Mouse (Mus musculus) testis, adult 2 months (tissue): Measurements from ENCODE around the gene Ppargc1a. TPM values are rescaled to one million over a fixed set of nuclear protein-coding genes. Genes with fewer than 3 reads are reported as not detected.

Source experiments
- H3K27ac ChIP-seq: fragments of 200-500 bp; 2 replicates; pipeline ENCODE4 v1.5.1; 2012; ENCODE audit warnings: low read depth, low read length; ENCODE audit not compliant: control insufficient read depth, insufficient read depth
- H3K27me3 ChIP-seq: fragments of 200-500 bp; 2 replicates; pipeline ENCODE4 v1.6.1; 2012; ENCODE audit warnings: mild to moderate bottlenecking, low read length, moderate library complexity; ENCODE audit not compliant: control insufficient read depth, insufficient read depth
- H3K36me3 ChIP-seq: fragments of 200-500 bp; 2 replicates; pipeline ENCODE4 v1.6.1; 2012; ENCODE audit warnings: mild to moderate bottlenecking, low read length; ENCODE audit not compliant: control insufficient read depth, insufficient read depth
- H3K4me1 ChIP-seq: fragments of 200-500 bp; 2 replicates; pipeline ENCODE4 v1.6.1; 2012; ENCODE audit warnings: low read length; ENCODE audit not compliant: control insufficient read depth, insufficient read depth
- H3K4me3 ChIP-seq: fragments of 200-500 bp; 2 replicates; pipeline ENCODE4 v1.5.1; 2012; ENCODE audit warnings: low read depth, mild to moderate bottlenecking, low read length, moderate library complexity, mixed read lengths; ENCODE audit not compliant: control insufficient read depth
- CTCF ChIP-seq: fragments of 200-500 bp; IDR thresholded peaks from 2 replicates; pipeline ENCODE4 v1.5.1; 2012; ENCODE audit warnings: low read depth, mild to moderate bottlenecking, inconsistent platforms, low read length, moderate library complexity; ENCODE audit not compliant: control insufficient read depth, insufficient read depth, insufficient replicate concordance
- POLR2A ChIP-seq: fragments of 200-500 bp; IDR thresholded peaks from 2 replicates; pipeline ENCODE4 v1.6.1; 2012; ENCODE audit warnings: low read depth, mild to moderate bottlenecking, inconsistent platforms, low read length, moderate library complexity; ENCODE audit not compliant: control insufficient read depth
- polyA plus RNA-seq: library from polyadenylated mRNA; depleted of rRNA; stranded (reverse); fragments of >200 nt; gene quantifications from 2 replicates; pipeline ENCODE4 v1.2.3, GENCODE M21; 2012

Gene Ppargc1a
- polyA plus RNA-seq, 1 experiment = 0.89 TPM

GRCm38 (mm10) chr5:51446299-51447090, 121.0 kb downstream of the Ppargc1a start:
- H3K27me3 ChIP-seq = no peaks in the 10 kb centered on the region
- TF ChIP-seq POLR2A (no peak), CTCF (no peak)
- no peak overlapping the region for H3K4me3 ChIP-seq
- no peak overlapping the region for H3K27ac ChIP-seq
- no peaks in the 10 kb centered on the region for H3K4me1 ChIP-seq
- no peaks in the 10 kb centered on the region for H3K36me3 ChIP-seq

- TF ChIP-seq POLR2A (no peak), CTCF (no peak)
- H3K27ac ChIP-seq = no peak overlapping the region
- no peaks in the 10 kb centered on the region for H3K36me3 ChIP-seq
- no peaks in the 10 kb centered on the region for H3K4me1 ChIP-seq
- H3K27me3 ChIP-seq = no peaks in the 10 kb centered on the region
- H3K4me3 ChIP-seq = no peak overlapping the region
Measured at GRCm38 (mm10) chr5:51445726-51446125, 121.8 kb downstream of the Ppargc1a start.

- H3K4me1 ChIP-seq = no peaks in the 10 kb centered on the region
- TF ChIP-seq CTCF (no peak), POLR2A (no peak)
- no peak overlapping the region for H3K27ac ChIP-seq
- H3K27me3 ChIP-seq = no peaks in the 10 kb centered on the region
- H3K36me3 ChIP-seq = no peaks in the 10 kb centered on the region
- peak overlapping the region; percentile 45 for H3K4me3 ChIP-seq
Measured at GRCm38 (mm10) chr5:51439773-51440172, 127.8 kb downstream of the Ppargc1a start.

GRCm38 (mm10) chr5:51433905-51434304, 133.6 kb downstream of the Ppargc1a start:
- Histone ChIP-seq H3K36me3 (no peaks in the 10 kb centered on the region), H3K27me3 (no peaks in the 10 kb centered on the region), H3K4me3 (no peak overlapping the region), H3K4me1 (no peaks in the 10 kb centered on the region), H3K27ac (no peak overlapping the region)
- TF ChIP-seq POLR2A (no peak), CTCF (no peak)

GRCm38 (mm10) chr5:51432532-51432931, 135.0 kb downstream of the Ppargc1a start:
- no peaks in the 10 kb centered on the region for H3K4me1 ChIP-seq
- TF ChIP-seq CTCF (no peak), POLR2A (no peak)

GRCm38 (mm10) chr5:51432031-51432430, 135.5 kb downstream of the Ppargc1a start:
- no peak for TF ChIP-seq POLR2A
- no peak for TF ChIP-seq CTCF
- no peaks in the 10 kb centered on the region for H3K36me3 ChIP-seq
- H3K27ac ChIP-seq = no peak overlapping the region
- no peaks in the 10 kb centered on the region for H3K27me3 ChIP-seq
- no peaks in the 10 kb centered on the region for H3K4me1 ChIP-seq
- no peak overlapping the region for H3K4me3 ChIP-seq

More at GRCm38 (mm10) chr5:51432532-51432931, 135.0 kb downstream of the Ppargc1a start:
- Histone ChIP-seq H3K27me3 (no peaks in the 10 kb centered on the region), H3K27ac (no peak overlapping the region), H3K36me3 (no peaks in the 10 kb centered on the region), H3K4me3 (no peak overlapping the region)

GRCm38 (mm10) chr5:51426406-51426805, 141.1 kb downstream of the Ppargc1a start:
- no peak overlapping the region for H3K4me3 ChIP-seq
- no peaks in the 10 kb centered on the region for H3K4me1 ChIP-seq
- H3K36me3 ChIP-seq = no peaks in the 10 kb centered on the region
- no peaks in the 10 kb centered on the region for H3K27me3 ChIP-seq
- no peak overlapping the region for H3K27ac ChIP-seq
- no peak for TF ChIP-seq POLR2A
- no peak for TF ChIP-seq CTCF
